8 mouse cellular contexts compared by ENCODE assay signal in genomic region chr9:44320799-44321133, GRCm38 (mm10). TPM values are rescaled to one million over a fixed set of nuclear protein-coding genes. Genes with fewer than 3 reads are reported as not detected.
DNase-seq lines count a peak whose midpoint lies in the region; ATAC-seq and TF ChIP-seq lines count a peak whose summit lies in the region.

No protein-coding gene starts in this region.

- 24% methylated on average over 6 of the region's 6 CpGs for WGBS in kidney, embryonic 14.5 days
- WGBS in heart, postnatal 0 days = 17% methylated on average over 6 of the region's 6 CpGs
- 18% methylated on average over 6 of the region's 6 CpGs for WGBS in macrophage (ENCODE audit: missing documents)

- peak overlapping the region; percentile 44; the same call in 1 of the 2 replicates for H3K9ac ChIP-seq in kidney, embryonic 14.5 days (ENCODE audit: low read depth, low read length)
- peak overlapping the region; percentile 29; the same call in 1 of the 2 replicates for H3K9ac ChIP-seq in heart, postnatal 0 days (replicated peaks; ENCODE audit: low read depth, low read length)

- no peak for TF ChIP-seq EP300 in heart, postnatal 0 days (IDR thresholded peaks at IDR 0.05; ENCODE audit: low read depth)

- H3K4me2 ChIP-seq in kidney, embryonic 14.5 days (replicated peaks; ENCODE audit: low read depth, low read length) = peak overlapping the region; percentile 94
- H3K4me2 ChIP-seq in heart, postnatal 0 days (ENCODE audit: low read depth, low read length) = peak overlapping the region; percentile 89

- H3K4me3 ChIP-seq in kidney, embryonic 14.5 days (ENCODE audit: low read length) = peak overlapping the region; percentile 94
- peak overlapping the region; percentile 96 for H3K4me3 ChIP-seq in heart, postnatal 0 days (ENCODE audit: low read depth, low read length)
- H3K4me3 ChIP-seq in macrophage (ENCODE audit: inconsistent target) = peak overlapping the region; percentile 14; the same call in 1 of the 2 replicates

- peaks cover 11% of the 10 kb centered on the region; the same call in 1 of the 2 replicates for H3K36me3 ChIP-seq in kidney, embryonic 14.5 days (ENCODE audit: control insufficient read depth, insufficient read depth, low read length)
- peaks cover 11% of the 10 kb centered on the region for H3K36me3 ChIP-seq in heart, postnatal 0 days (replicated peaks; ENCODE audit: control insufficient read depth, insufficient read depth, low read length)
- H3K36me3 ChIP-seq in macrophage (ENCODE audit: inconsistent target) = peaks cover 7% of the 10 kb centered on the region

- no peak for TF ChIP-seq CTCF in heart, postnatal 0 days (IDR thresholded peaks at IDR 0.05; ENCODE audit: low read depth)

- ATAC-seq in kidney, embryonic 14.5 days (ENCODE audit: low FRiP score, low TSS enrichment) = 0 out of 2 replicates have a peak, but pooled peaks have one; percentile 3
- ATAC-seq in heart, postnatal 0 days (ENCODE audit: insufficient read depth, low read depth) = peak; percentile 19; the same call in 1 of the 2 replicates

- no peaks in the 10 kb centered on the region for H3K9me3 ChIP-seq in kidney, embryonic 14.5 days (ENCODE audit: control insufficient read depth, low read length)
- H3K9me3 ChIP-seq in heart, postnatal 0 days (replicated peaks; ENCODE audit: control insufficient read depth, low read length) = no peaks in the 10 kb centered on the region

- no peak for DNase-seq in kidney, postnatal 10 days
- peak; percentile 87 for DNase-seq in MN1 (ENCODE audit: low spot score)
- peak; percentile 72 for DNase-seq in heart, postnatal 0 days (ENCODE audit: low spot score)
- no peak for DNase-seq in gastrocnemius, adult 18-20 months (ENCODE audit: low spot score)
- no peak for DNase-seq in cerebellum, adult 11-12 months
- no peak for DNase-seq in cerebellum, postnatal 4 days (ENCODE audit: low spot score in 2 of 2)

- H3K79me2 ChIP-seq in macrophage (ENCODE audit: inconsistent target) = peaks cover 37% of the 10 kb centered on the region

- peak overlapping the region; percentile 32; the same call in 1 of the 2 replicates for H3K27ac ChIP-seq in kidney, embryonic 14.5 days (ENCODE audit: low read depth, low read length)
- peak overlapping the region; percentile 77 for H3K27ac ChIP-seq in heart, postnatal 0 days (ENCODE audit: low read depth)
- H3K27ac ChIP-seq in macrophage = peak overlapping the region; percentile 33; the same call in 1 of the 2 replicates

- H3K27me3 ChIP-seq in kidney, embryonic 14.5 days (ENCODE audit: control insufficient read depth, insufficient read depth, low read length) = no peaks in the 10 kb centered on the region
- H3K27me3 ChIP-seq in heart, postnatal 0 days (ENCODE audit: control insufficient read depth, insufficient read depth, low read length) = no peaks in the 10 kb centered on the region

- H3K4me1 ChIP-seq in kidney, embryonic 14.5 days (ENCODE audit: control insufficient read depth, insufficient read depth, low read length) = peaks cover 24% of the 10 kb centered on the region
- peaks cover 22% of the 10 kb centered on the region for H3K4me1 ChIP-seq in heart, postnatal 0 days (ENCODE audit: control insufficient read depth, insufficient read depth)

RNA-seq across cellular contexts. Expression of gene C2cd2l, which starts 0.7 kb away (rescaled TPM):
- polyA plus RNA-seq in kidney, embryonic 14.5 days (2014; fragmentation: Nextera tagmentation; extraction: Ambion mirVana) = 6.7 and 7.6 TPM in 2 replicates
- total RNA-seq in heart, postnatal 0 days (2014; rRNA removed; ENCODE audit: low replicate concordance) = 14.5 and 16.8 TPM in 2 replicates
- 4.7 and 5.0 TPM in 2 replicates for polyA plus RNA-seq in heart, postnatal 0 days (2015; fragmentation: Nextera tagmentation; extraction: Ambion mirVana)
- 10 to 100 TPM in 12 of 26 experiments, 1 to 10 TPM in 14; 2.6 to 55.0 (median 8.7) TPM for total RNA-seq in macrophage (2018; cell fraction: chromatin; rRNA removed)
- 10 to 100 TPM; 11.3 to 30.6 (median 19.6) TPM for total RNA-seq in macrophage (2018; cell fraction: cytosol; rRNA removed)
- total RNA-seq in macrophage (2018; cell fraction: nucleus; rRNA removed) = 10 to 100 TPM in 23 of 26 experiments, 1 to 10 TPM in 3; 2.8 to 48.3 (median 17.3) TPM
- 17.1 to 41.1 TPM (median 22.0 TPM) in 3 replicates for polyA plus RNA-seq in macrophage (2018)
- total RNA-seq in gastrocnemius, adult 18-20 months (2021) = 10 to 100 TPM; 14.1 to 14.8 TPM

RNA-seq across cellular contexts. Expression of gene Dpagt1, which starts 5.1 kb away (rescaled TPM):
- polyA plus RNA-seq in kidney, embryonic 14.5 days (2014; fragmentation: Nextera tagmentation; extraction: Ambion mirVana) = 49.6 and 51.9 TPM in 2 replicates
- total RNA-seq in heart, postnatal 0 days (2014; rRNA removed; ENCODE audit: low replicate concordance) = 27.6 and 33.3 TPM in 2 replicates
- 24.5 and 25.2 TPM in 2 replicates for polyA plus RNA-seq in heart, postnatal 0 days (2015; fragmentation: Nextera tagmentation; extraction: Ambion mirVana)
- total RNA-seq in macrophage (2018; cell fraction: chromatin; rRNA removed) = 10 to 100 TPM in 8 of 26 experiments, 1 to 10 TPM in 18; 1.8 to 19.0 (median 8.1) TPM
- 10 to 100 TPM; 16.0 to 41.5 (median 24.9) TPM for total RNA-seq in macrophage (2018; cell fraction: cytosol; rRNA removed)
- 10 to 100 TPM in 23 of 26 experiments, 1 to 10 TPM in 3; 8.1 to 38.5 (median 15.1) TPM for total RNA-seq in macrophage (2018; cell fraction: nucleus; rRNA removed)
- 30.6 to 40.7 TPM (median 36.3 TPM) in 3 replicates for polyA plus RNA-seq in macrophage (2018)
- total RNA-seq in gastrocnemius, adult 18-20 months (2021) = 10 to 100 TPM; 13.2 to 13.4 TPM

RNA-seq across cellular contexts. Expression of gene H2afx, which starts 13.7 kb away (rescaled TPM):
- 413 and 421 TPM in 2 replicates for polyA plus RNA-seq in kidney, embryonic 14.5 days (2014; fragmentation: Nextera tagmentation; extraction: Ambion mirVana)
- total RNA-seq in heart, postnatal 0 days (2014; rRNA removed; ENCODE audit: low replicate concordance) = 285 and 447 TPM in 2 replicates
- polyA plus RNA-seq in heart, postnatal 0 days (2015; fragmentation: Nextera tagmentation; extraction: Ambion mirVana) = 69.3 and 71.2 TPM in 2 replicates
- total RNA-seq in macrophage (2018; cell fraction: chromatin; rRNA removed) = 10 to 100 TPM in 1 of 26 experiments, 1 to 10 TPM in 23, under 1 TPM in 1, not detected in 1; 0.80 to 10.8 (median 3.0) TPM
- total RNA-seq in macrophage (2018; cell fraction: cytosol; rRNA removed) = 10 to 100 TPM in 23 of 26 experiments, 1 to 10 TPM in 3; 8.4 to 24.6 (median 14.5) TPM
- 10 to 100 TPM in 4 of 26 experiments, 1 to 10 TPM in 22; 3.1 to 28.4 (median 6.3) TPM for total RNA-seq in macrophage (2018; cell fraction: nucleus; rRNA removed)
- polyA plus RNA-seq in macrophage (2018) = 7.9 to 22.2 TPM (median 12.3 TPM) in 3 replicates
- 10 to 100 TPM in 1 of 2 experiments, 1 to 10 TPM in 1; 7.8 to 10.4 TPM for total RNA-seq in gastrocnemius, adult 18-20 months (2021)

RNA-seq across cellular contexts. Expression of gene Hinfp, which starts 15.3 kb away (rescaled TPM):
- 15.9 and 24.5 TPM in 2 replicates for polyA plus RNA-seq in kidney, embryonic 14.5 days (2014; fragmentation: Nextera tagmentation; extraction: Ambion mirVana)
- total RNA-seq in heart, postnatal 0 days (2014; rRNA removed; ENCODE audit: low replicate concordance) = 14.8 and 26.3 TPM in 2 replicates
- 7.6 and 9.4 TPM in 2 replicates for polyA plus RNA-seq in heart, postnatal 0 days (2015; fragmentation: Nextera tagmentation; extraction: Ambion mirVana)
- total RNA-seq in macrophage (2018; cell fraction: chromatin; rRNA removed) = 100 to 1,000 TPM in 11 of 26 experiments, 10 to 100 TPM in 15; 21.2 to 178 (median 96.4) TPM
- total RNA-seq in macrophage (2018; cell fraction: cytosol; rRNA removed) = 10 to 100 TPM in 12 of 26 experiments, 1 to 10 TPM in 14; 2.9 to 17.1 (median 8.6) TPM
- 100 to 1,000 TPM in 1 of 26 experiments, 10 to 100 TPM in 25; 20.0 to 114 (median 54.3) TPM for total RNA-seq in macrophage (2018; cell fraction: nucleus; rRNA removed)
- polyA plus RNA-seq in macrophage (2018) = 5.9 to 13.1 TPM (median 6.2 TPM) in 3 replicates
- 1 to 10 TPM; 5.2 TPM for total RNA-seq in gastrocnemius, adult 18-20 months (2021)

RNA-seq across cellular contexts. Expression of gene Hmbs, which starts 23.3 kb away (rescaled TPM):
- 123 and 136 TPM in 2 replicates for polyA plus RNA-seq in kidney, embryonic 14.5 days (2014; fragmentation: Nextera tagmentation; extraction: Ambion mirVana)
- 61.5 and 96.3 TPM in 2 replicates for total RNA-seq in heart, postnatal 0 days (2014; rRNA removed; ENCODE audit: low replicate concordance)
- 81.3 and 84.0 TPM in 2 replicates for polyA plus RNA-seq in heart, postnatal 0 days (2015; fragmentation: Nextera tagmentation; extraction: Ambion mirVana)
- 10 to 100 TPM in 17 of 26 experiments, 1 to 10 TPM in 9; 3.7 to 43.5 (median 17.2) TPM for total RNA-seq in macrophage (2018; cell fraction: chromatin; rRNA removed)
- total RNA-seq in macrophage (2018; cell fraction: cytosol; rRNA removed) = 10 to 100 TPM; 18.1 to 35.7 (median 32.0) TPM
- total RNA-seq in macrophage (2018; cell fraction: nucleus; rRNA removed) = 10 to 100 TPM in 19 of 26 experiments, 1 to 10 TPM in 7; 5.2 to 27.7 (median 15.3) TPM
- polyA plus RNA-seq in macrophage (2018) = 22.5 to 38.8 TPM (median 27.1 TPM) in 3 replicates
- total RNA-seq in gastrocnemius, adult 18-20 months (2021) = 10 to 100 TPM; 20.8 to 24.7 TPM

Comparison
In these comparisons a context has a peak if more than half of its experiments do, and no peak if none do; other contexts are left out.
1. H3K4me3 ChIP-seq: peak in every context shown above with its lines; median percentile 96 in heart, postnatal 0 days; 94 in kidney, embryonic 14.5 days; 14 in macrophage.
2. DNase-seq: peak in MN1 (single experiment) and heart, postnatal 0 days (single experiment); none in kidney, postnatal 10 days (single experiment), gastrocnemius, adult 18-20 months (single experiment), cerebellum, adult 11-12 months (single experiment) and cerebellum, postnatal 4 days (0 of 2).
3. Peak in every context shown above with its lines, with median percentiles within 50 percentile points of each other: H3K27ac ChIP-seq.